Comparison of ENCODE assay signal across 9 mouse cellular contexts in the genomic region with DNA sequence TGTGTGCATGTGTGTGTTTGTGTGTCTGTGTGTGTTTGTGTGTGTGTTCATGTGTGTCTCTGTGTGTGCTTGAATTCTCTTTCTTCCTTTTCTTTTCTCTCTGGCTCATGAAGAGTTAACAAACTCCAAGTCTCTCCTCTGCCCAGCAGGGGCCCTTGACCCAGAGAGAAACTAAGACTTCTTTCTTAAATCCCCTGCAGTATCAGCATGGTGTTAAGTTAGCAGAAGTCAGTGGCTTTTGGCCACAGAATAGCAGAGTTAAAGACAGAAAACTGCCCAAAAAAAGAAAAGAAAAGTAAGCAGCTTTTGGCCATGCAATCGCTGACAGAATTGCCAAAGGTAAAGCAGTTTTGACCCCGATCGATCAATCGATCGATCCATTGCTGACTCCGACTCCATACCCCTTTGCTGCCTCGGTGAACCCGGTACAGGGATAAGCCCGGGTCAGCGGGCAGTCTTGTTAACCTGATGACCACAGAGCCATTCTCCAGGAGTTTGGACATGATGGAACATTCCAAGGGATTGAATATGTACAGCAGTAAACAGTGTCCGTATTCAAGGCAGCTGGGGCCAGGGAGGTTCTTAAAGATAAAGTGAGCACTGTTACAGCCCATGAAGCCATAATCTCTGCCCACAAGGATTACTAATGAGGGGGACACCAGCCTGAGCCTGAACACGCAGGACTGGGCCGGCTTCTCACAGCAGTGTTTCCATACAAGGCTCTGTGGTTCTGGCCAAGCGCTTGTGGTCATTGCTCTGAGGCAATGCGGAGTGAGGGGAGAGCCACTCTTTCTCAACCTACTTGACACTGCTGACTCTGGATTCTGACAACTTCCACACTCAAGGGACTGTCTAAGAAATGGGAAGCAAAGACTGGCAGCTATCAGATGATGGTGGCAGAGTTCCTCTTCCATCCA. TPM values are rescaled to one million over a fixed set of nuclear protein-coding genes. Genes with fewer than 3 reads are reported as not detected.
DNase-seq lines count a peak whose midpoint lies in the region; ATAC-seq lines count a peak whose summit lies in the region.
"Had no signal": no experiment of that assay in that cellular context is flagged by ENCODE, and none has a peak within 500 bp of the region (broad histone marks: within the 10 kb centered on the region; RNA-seq: fewer than 3 reads in every experiment).

No protein-coding gene starts in this region.

- H3K9me3 ChIP-seq in kidney, embryonic 14.5 days (ENCODE audit: control insufficient read depth, low read length) = no peaks in the 10 kb centered on the region

- no peaks in the 10 kb centered on the region for H3K36me3 ChIP-seq in kidney, embryonic 14.5 days (ENCODE audit: control insufficient read depth, insufficient read depth, low read length)

- 36% methylated on average over 15 of the region's 15 CpGs for WGBS in kidney, embryonic 14.5 days

- H3K27me3 ChIP-seq in kidney, embryonic 14.5 days (ENCODE audit: control insufficient read depth, insufficient read depth, low read length) = no peaks in the 10 kb centered on the region

- DNase-seq in kidney, postnatal 10 days = peak; percentile 29
- peak; percentile 49 for DNase-seq in brain, adult 2 months (ENCODE audit: low read depth, low spot score)
- DNase-seq in lung, postnatal 4 days = peak; percentile 66
- DNase-seq in cerebellum, adult 11 months = no peak
- DNase-seq in right cerebral cortex, adult 2 months (ENCODE audit: low spot score in 2 of 2) = no peak
- no peak for DNase-seq in adrenal gland, postnatal 25 days

- no peak for ATAC-seq in kidney, embryonic 14.5 days (ENCODE audit: low FRiP score, low TSS enrichment)
- ATAC-seq in hematopoietic stem cell, adult 5-6 weeks (replicated peaks in 1 of 2; ENCODE audit: insufficient read depth in 1 of 2, low FRiP score in 2 of 2, low TSS enrichment in 1 of 2, low read depth in 1 of 2, poor library complexity in 2 of 2, severe bottlenecking in 2 of 2) = peak; percentile 55 to 76; a peak in 3 of 4 replicates

- H3K27ac ChIP-seq in kidney, embryonic 14.5 days (ENCODE audit: low read depth, low read length) = no peak overlapping the region

- no peak overlapping the region for H3K9ac ChIP-seq in kidney, embryonic 14.5 days (ENCODE audit: low read depth, low read length)

- H3K4me3 ChIP-seq in kidney, embryonic 14.5 days (ENCODE audit: low read length) = no peak overlapping the region

- peaks cover 5% of the 10 kb centered on the region; the same call in 1 of the 2 replicates for H3K4me1 ChIP-seq in kidney, embryonic 14.5 days (ENCODE audit: control insufficient read depth, insufficient read depth, low read length)

- no peak overlapping the region for H3K4me2 ChIP-seq in kidney, embryonic 14.5 days (replicated peaks; ENCODE audit: low read depth, low read length)

RNA-seq across cellular contexts. Expression of a gene that starts 11.9 kb away (rescaled TPM):
- 37.6 and 39.1 TPM in 2 replicates for polyA plus RNA-seq in kidney, embryonic 14.5 days (2014; fragmentation: Nextera tagmentation; extraction: Ambion mirVana)
- 0.94 and 2.0 TPM in 2 replicates for total RNA-seq in hematopoietic stem cell, adult 5-6 weeks (2017)
- 126 and 172 TPM in 2 replicates for total RNA-seq in adrenal gland, postnatal 25 days (2021)

RNA-seq across cellular contexts. Expression of a gene that starts 17.5 kb away (rescaled TPM):
- polyA plus RNA-seq in kidney, embryonic 14.5 days (2014; fragmentation: Nextera tagmentation; extraction: Ambion mirVana) = 0.42 and 0.47 TPM in 2 replicates
- 29.9 and 48.0 TPM in 2 replicates for total RNA-seq in hematopoietic stem cell, adult 5-6 weeks (2017)
- 2.1 and 5.9 TPM in 2 replicates for total RNA-seq in adrenal gland, postnatal 25 days (2021)

RNA-seq across cellular contexts. Expression of a gene that starts 41.5 kb away (rescaled TPM):
- not detected in 2 replicates for polyA plus RNA-seq in kidney, embryonic 14.5 days (2014; fragmentation: Nextera tagmentation; extraction: Ambion mirVana)
- not detected in 2 replicates for total RNA-seq in hematopoietic stem cell, adult 5-6 weeks (2017)
- 5.6 and 6.2 TPM in 2 replicates for total RNA-seq in adrenal gland, postnatal 25 days (2021)
- polyA plus RNA-seq: large intestine, adult 2 months had no signal

RNA-seq across cellular contexts. Expression of a gene that starts 49.9 kb away (rescaled TPM):
- 8.1 and 15.5 TPM in 2 replicates for polyA plus RNA-seq in kidney, embryonic 14.5 days (2014; fragmentation: Nextera tagmentation; extraction: Ambion mirVana)
- 1.4 TPM in 1 of 2 replicates, not detected in the other for total RNA-seq in hematopoietic stem cell, adult 5-6 weeks (2017)
- not detected in 2 replicates for total RNA-seq in adrenal gland, postnatal 25 days (2021)

RNA-seq across cellular contexts. Expression of a gene that starts 53.1 kb away (rescaled TPM):
- polyA plus RNA-seq in kidney, embryonic 14.5 days (2014; fragmentation: Nextera tagmentation; extraction: Ambion mirVana) = 34.9 and 43.9 TPM in 2 replicates
- total RNA-seq in hematopoietic stem cell, adult 5-6 weeks (2017) = 26.7 and 41.8 TPM in 2 replicates
- 33.6 and 33.8 TPM in 2 replicates for total RNA-seq in adrenal gland, postnatal 25 days (2021)

Comparison
In these comparisons a context has a peak if more than half of its experiments do, and no peak if none do; other contexts are left out.
1. DNase-seq: peak in kidney, postnatal 10 days (single experiment), brain, adult 2 months (single experiment) and lung, postnatal 4 days (2 of 2); none in cerebellum, adult 11 months (single experiment), right cerebral cortex, adult 2 months (0 of 2) and adrenal gland, postnatal 25 days (single experiment).
2. RNA of a gene that starts 11.9 kb away (total RNA-seq): 126 to 172 TPM in adrenal gland, postnatal 25 days; 0.94 to 2.0 TPM in hematopoietic stem cell, adult 5-6 weeks; every median in the first group is over 10 times any median in the second.